Mouse (Mus musculus) ZHBTc4 (cell line): Measurements from ENCODE around the gene Lrrc15.

Source experiments
- DNase-seq: peaks from one replicate; pipeline ENCODE4 v3.0.0-alpha.2; 2011; ENCODE audit warnings: low read depth, low spot score

Gene Lrrc15

GRCm38 (mm10) chr16:30282844-30283495, at the start of gene Lrrc15:
Lrrc15 (minus strand) TSS chr16:30283256.
- DNase-seq, result peak; percentile 79

- DNase-seq, result peak; percentile 60
These were observed 31.2 kb upstream of the Lrrc15 start for GRCm38 (mm10) chr16:30314236-30314635.

DNA sequence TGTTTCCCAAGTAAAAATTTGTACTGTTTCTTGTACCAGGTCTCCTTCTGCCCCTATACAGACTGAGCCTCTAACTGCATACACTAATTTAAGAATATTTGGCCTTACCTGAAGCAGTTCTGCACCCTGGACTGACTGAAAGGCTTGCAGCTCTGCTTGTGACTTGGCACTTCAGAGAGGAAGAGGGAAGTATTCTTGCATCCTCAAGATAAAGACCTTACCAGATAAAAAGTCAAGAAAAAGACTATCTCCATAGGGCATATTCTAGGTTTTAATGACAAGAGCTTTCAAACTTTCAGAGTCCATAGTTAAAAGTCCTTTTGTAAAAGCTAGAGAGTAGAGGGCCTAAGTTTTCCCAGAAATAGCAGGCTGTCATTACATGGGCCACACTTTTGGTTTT, 27.6 kb upstream of the Lrrc15 start, which contains the start of gene Gp5:
TSS of gene Gp5 (minus strand) at position 133 of the 400 bp plus-strand sequence.
- DNase-seq, result no peak

DNA sequence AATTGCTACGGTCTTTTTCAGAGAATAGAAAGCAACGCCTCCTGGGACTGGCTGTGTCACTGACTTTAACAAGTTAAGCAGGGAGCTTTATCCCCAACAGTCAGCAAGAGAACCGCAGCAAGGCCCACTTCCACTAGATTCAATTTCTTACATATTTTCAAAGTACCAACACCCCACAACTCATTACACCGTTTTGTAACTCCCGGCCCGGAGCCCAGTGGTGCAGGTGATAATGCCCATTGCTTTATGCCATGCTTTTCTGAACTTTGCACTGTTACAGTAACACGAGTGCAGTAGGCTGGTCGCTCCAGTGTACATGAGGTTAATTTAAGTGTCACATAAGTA, 27.1 kb upstream of the Lrrc15 start:
- no peak for DNase-seq

DNA sequence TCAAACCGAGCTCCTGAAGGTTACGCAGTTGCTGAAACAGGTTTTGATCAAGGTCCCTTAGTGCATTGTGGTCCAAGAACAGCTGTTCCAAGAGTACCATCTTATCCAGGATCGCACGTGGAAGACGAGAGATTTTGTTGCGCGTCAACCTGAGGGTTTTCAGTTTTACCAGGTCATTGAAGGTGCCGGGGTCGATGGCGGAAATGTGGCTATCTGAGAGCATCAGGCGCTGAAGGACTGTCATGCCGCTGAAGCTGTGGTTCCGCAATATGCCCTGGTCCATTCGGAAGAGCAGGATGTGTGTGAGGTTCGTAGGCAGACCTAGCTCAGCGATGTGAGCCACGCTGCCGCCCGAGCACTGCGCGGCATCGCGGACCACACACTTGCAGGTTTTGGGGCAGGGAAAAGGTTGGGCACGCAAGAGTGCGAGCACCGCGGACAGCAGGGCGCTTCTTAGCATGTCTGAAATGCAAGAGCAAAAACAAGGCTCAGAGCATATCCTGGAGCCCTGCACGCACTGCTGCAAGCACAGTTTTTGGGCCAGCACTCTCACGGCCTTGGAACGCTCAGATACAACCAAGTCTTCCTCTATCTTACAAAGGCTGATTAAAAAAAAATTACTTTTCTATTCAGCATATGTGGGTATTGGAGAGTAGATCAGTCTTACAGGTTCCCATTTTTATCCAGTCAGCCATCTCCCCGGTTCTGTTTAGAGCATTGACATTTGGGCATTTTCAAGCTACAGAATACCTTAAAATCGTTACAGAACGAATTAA, 26.5 kb upstream of the Lrrc15 start:
- DNase-seq, result peak; percentile 61

- DNase-seq, result peak; percentile 89
These were observed 25.7 kb upstream of the Lrrc15 start for GRCm38 (mm10) chr16:30308616-30309394.

DNA sequence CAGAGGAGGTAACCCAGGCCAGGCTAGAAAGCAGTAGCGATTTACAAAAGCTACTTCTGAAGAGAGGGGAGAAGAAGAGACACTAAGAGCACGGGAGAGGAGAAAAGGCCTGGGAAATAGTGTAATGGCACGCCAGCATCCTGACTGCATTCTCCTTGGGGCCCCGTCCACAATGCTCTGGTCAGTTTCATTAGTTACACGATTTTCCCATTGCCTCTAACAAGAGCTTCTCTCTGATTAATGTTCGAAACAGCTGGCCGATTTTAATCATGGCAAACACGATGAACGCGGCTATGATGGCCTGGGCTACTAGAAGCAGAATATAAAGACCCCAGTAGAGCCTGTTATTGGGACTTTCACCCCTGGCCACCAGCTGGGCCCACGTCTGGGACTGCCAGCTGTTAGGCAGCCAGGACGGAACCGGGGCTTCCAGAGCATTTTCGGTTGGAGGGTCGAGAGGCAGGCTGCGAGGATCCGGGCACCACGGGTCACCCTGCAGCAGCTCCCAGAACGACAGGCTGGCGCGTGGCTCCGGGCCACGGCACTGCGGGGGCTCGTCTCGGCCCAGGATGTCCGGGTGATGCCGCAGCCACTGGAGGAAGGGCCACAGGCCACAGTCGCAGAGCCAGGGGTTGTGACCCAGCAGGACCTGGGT, 25.0 kb upstream of the Lrrc15 start:
- DNase-seq, result no peak

- DNase-seq, result no peak
These were observed 24.2 kb upstream of the Lrrc15 start for GRCm38 (mm10) chr16:30307306-30307705.

- DNase-seq, result no peak
These were observed 23.0 kb upstream of the Lrrc15 start for GRCm38 (mm10) chr16:30306102-30306501.

GRCm38 (mm10) chr16:30304236-30304635, 21.2 kb upstream of the Lrrc15 start:
- no peak for DNase-seq

- DNase-seq, result no peak
These were observed 20.4 kb upstream of the Lrrc15 start for GRCm38 (mm10) chr16:30303411-30303810.

DNA sequence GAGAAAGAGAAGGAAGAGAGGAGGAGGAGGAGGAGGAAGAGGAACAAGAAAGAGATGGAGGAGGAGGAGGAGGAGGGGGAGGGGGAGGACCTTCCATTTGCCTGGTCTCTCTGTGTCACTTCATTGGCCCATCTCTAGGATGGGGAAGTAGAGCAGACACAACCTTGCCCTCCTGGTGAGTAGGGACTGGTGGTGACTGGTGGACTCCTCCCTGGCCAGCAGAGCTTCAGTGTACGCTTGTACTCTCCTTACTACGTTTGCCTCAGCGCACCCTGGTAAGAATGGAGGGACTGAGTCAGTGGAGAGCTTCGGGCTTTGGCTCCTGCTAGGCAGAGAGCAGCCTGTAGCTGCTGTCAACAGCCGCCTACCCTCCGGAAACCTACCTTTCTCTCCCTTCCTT, 19.6 kb upstream of the Lrrc15 start:
- no peak for DNase-seq

DNA sequence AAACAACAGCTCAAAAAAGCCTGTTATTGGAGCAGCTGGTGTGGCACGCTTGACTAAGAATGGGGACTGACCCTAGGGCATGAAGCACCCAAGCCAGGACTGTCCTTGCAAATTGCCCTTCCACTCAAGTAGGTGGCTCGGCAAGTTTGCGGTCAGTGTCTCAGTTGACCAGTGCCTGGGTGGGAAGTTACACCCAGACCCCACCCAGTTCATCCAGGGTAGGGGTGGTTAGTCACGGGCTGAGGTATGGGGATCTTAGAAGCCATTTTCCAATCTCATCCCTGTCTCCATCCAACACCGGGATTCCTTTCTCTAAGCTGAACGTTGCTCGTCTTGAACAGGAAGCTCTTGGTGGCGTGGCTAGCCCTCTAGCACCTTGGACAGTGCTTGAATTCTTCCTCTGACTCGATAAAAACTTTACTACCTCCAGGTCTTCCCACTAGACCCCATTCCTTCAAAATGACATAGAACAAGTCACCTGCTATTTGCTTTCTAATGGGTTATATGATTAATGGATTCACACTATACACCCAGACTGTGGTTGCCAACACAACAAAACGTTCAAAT, 16.7 kb upstream of the Lrrc15 start:
- peak; percentile 43 for DNase-seq

DNA sequence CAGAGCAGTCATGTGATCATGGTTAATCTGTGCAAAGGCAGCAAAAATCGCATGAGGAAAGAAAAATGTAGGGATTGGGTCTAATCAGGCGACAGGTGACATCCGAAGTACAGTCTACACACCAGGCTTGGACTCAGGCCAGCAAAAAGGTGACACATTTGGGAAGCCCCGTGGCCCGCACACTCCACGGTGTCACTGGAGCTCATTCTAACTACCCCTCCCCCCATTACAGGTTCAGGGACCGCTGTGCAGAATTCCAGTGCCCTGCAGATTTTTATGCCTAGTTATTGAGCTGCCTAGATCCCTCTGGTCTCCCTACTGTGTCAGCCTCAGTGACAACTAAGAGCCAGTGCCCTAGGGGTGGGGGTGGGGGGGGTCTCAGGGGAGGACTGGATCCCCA, 14.4 kb upstream of the Lrrc15 start:
- DNase-seq, result no peak

GRCm38 (mm10) chr16:30296601-30297275, 13.7 kb upstream of the Lrrc15 start:
- DNase-seq, result no peak

DNA sequence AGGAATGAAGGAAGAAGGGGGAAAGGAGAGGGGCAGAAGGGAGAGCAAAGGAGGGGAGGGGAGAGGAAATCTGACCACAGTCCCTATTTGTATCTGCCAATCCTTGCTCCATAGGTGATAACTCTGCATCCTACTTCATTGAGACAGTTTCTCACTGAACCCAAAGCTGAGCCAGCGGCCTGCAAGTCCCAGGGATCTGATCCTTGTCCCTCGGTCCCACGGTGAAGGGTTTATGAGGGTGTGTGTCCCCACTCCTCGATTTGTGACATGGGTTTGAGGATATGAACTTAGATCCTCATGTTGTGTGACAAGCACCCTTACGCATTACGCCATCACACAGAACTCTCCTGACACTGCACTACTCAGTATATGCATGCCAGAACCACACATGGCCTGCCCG, 12.1 kb upstream of the Lrrc15 start:
- no peak for DNase-seq

DNA sequence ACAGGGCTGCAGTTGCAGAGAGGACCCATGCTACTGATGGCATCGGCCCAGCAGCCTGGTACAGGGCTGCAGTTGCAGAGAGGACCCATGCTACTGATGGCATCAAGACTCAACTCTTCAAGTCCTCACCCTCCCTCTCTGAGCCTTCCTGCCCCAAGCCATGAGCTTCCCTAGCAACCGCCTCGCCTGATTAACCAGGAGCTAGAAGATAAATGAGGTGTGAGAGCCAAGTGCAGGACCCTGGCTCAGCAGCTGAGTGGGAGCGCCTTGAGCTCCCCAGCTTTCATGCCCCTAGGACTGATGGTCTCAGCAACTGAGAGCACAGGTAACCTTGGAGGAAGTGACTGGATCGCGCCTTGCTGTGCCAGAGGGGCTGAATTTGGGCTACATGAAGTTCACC, 7.4 kb upstream of the Lrrc15 start:
- DNase-seq, result no peak

- DNase-seq, result peak; percentile 94
These were observed 2.6 kb upstream of the Lrrc15 start for GRCm38 (mm10) chr16:30285701-30286100.

DNA sequence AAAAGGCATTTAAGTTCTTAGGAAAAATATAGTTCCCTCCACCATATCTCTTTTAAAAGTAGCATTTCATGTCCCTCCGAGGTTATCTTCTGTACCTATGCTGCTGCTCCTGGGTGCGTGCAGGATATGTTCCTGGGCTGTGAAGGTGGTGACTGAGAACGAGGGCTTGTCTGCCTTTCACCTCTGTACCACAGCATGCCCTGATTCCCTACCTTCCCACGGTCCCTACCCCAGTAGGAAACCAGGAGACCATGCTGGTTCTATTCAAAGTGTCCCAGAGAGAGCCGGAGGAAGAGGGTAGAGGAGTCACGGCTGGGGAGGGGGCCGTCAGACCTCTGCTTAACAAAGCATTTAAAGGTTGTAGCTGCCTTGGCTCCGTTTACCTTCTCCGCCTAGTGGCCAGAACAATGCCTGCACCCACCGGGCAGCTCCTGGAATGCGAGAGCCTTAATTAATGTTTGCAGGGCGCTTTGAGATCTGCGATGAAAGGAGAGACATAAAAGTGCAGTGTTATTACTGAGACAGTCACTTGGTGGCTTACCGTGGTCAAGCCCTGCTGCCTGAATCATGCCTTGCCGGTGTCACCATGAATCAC, 784 bp upstream of the Lrrc15 start:
- peak; percentile 85 for DNase-seq

GRCm38 (mm10) chr16:30280676-30281297, 2.3 kb downstream of the Lrrc15 start:
- peak; percentile 94 for DNase-seq
